Mouse (Mus musculus) heart, postnatal 0 days (tissue): ENCODE data around the gene Cd274.

Source experiments
- CTCF ChIP-seq: IDR thresholded peaks from 2 replicates; pipeline ENCODE4 v1.5.1; 2016; ENCODE audit warnings: antibody characterized with exemption, control low read depth, low read depth
- EP300 ChIP-seq: IDR thresholded peaks from 2 replicates; pipeline ENCODE4 v1.6.1; 2016; ENCODE audit warnings: antibody characterized with exemption, low read depth

- TF ChIP-seq CTCF (no peak), EP300 (no peak)
These were observed 5.4 kb downstream of the Cd274 start for GRCm38 (mm10) chr19:29372621-29373020.
